Mouse (Mus musculus): Measurements from ENCODE around the gene Usp16.
A peak's percentile ranks its signal among the peaks of the same experiment; 100 is the strongest.

The Usp16 gene

DNA sequence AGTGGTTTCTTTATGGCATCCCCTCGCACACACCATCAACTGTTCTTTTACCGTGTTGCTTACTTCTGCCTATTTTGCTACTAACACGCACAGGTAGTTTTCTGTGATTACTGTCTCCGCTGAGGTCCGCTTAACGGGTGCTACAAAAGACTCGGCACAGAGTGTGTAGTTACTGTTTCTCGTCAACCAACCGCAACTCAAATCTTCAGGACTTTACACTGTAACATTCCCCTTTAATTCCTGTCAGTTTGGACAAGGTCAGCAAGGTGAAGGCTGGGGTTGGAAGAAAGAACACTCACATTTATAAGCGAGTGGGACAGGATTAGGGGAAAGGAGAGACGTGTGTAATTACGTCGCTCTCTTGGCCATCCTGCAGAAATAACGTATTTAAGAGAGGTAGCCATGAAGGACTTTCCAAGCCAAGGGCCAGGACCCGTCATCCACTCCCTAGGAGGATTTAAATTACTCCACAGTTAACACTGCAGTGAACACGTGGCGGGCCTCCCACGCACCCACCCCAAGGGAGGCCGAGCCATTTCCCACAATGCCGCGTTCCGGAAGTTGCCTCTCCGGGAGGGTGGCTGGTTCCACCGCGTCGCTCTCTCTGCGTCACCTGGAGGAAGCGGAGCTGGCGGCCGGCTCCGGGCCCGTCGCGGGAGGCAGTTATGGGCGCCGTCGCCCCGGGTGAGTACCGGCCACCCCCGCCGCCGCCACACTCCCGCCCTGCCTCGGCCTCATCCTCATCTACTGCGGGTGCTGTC is at the start of gene Usp16:
Gene Usp16 (plus strand): TSS at position 285 of the 761 bp plus-strand sequence.
- DNase-seq (ENCODE audit: low read depth, low spot score): peak; percentile 95

DNA sequence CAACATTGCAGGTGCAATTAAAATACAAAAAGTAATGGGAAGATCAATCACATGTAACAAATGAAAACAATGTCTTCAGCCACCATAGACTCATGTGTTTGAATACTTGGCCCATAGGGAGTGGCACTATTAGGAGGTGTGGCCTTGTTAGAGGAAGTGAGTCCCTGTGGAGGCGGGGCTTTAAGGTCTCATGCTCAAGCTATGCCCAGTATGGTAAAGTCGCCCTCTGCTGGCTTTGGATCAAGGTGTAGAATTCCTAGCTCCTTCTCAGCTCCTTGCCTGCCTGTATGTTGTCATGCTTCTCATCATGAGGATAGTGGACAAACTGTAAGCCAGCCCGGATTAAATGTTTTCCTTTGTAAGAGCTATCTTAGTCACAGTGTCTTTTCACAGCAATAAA is 49.5 kb upstream of the Usp16 start:
- peak; percentile 56 for DNase-seq (ENCODE audit: low read depth, low spot score)

DNA sequence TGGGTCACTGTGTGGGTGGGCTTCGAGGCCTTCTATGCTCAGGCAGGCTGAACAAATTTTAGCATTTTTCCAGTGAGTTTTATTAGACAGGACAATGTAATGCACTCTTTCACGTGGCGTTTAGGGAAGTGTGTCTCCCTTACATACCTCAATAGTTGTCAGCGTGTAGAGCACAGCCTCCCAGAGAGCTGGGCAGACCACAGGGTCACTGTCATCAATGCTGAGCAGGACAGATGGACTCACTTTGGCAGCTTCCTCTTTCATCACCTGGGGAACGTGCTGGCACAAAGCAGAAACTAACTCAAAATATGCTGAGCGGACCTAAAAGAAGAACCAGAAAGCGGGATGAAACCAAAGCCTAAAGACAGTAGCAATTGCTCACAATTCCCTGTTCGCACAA is 33.8 kb upstream of the Usp16 start:
- DNase-seq (ENCODE audit: low read depth, low spot score): no peak

DNA sequence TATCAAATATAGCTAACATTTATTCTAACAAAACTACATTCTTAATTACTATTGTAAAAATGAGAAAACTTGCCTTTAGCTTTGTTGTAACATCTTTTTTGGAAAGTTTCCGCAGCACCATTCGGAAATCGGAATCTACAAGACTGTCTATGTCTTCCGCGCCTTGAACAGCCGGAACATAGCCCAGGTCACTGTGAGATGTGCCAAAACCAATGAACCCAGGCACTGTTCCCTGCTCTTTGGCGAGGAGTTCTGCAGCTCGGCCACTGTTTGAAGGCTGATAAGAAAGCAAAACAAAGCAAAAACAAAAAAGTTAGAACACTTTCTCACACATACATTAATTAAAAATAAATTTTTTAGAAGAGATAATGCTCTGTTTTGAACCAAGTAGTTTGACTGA is 27.0 kb upstream of the Usp16 start:
- DNase-seq (ENCODE audit: low read depth, low spot score): no peak

DNA sequence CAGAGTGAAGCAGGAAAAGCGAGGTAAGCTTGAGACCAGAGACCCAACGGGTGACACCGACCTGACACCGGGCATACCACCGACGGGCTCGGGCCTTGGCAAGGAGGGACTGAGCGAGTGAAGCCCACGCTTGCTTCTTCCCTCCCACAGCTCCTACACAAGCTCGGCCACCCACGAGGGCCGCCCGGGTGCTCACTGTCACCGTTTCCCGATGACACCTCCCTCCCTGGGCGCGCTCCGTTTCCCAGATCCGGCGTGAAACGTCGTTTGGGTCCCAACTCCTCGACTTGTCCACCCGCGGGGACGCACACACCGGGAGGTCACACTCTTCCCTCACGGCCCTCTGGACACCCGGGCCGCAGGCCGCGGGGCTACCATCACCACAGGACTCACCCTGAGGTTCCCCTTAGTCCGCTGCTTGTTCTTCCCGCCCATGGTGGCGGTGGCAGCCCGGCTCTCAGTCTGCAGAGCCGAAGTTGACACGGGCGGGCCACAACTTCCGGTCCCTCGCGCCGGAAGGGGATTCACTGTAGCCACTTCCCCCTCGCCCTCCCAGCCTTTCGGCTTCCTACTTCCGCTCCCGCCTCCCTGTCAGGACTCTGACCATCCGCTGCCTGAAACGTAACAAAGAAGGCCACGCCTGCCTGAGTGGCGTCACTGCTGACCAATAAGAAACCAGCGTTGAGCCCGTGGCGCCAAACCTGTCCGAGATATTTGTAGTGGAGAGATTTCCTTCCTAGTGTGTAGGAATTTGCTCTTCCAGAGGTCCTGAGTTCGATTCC is 22.3 kb upstream of the Usp16 start, which contains the start of gene Ltn1:
Gene Ltn1 (minus strand): TSS at position 580 of the 782 bp plus-strand sequence.
- DNase-seq (ENCODE audit: low read depth, low spot score): peak; percentile 98

DNA sequence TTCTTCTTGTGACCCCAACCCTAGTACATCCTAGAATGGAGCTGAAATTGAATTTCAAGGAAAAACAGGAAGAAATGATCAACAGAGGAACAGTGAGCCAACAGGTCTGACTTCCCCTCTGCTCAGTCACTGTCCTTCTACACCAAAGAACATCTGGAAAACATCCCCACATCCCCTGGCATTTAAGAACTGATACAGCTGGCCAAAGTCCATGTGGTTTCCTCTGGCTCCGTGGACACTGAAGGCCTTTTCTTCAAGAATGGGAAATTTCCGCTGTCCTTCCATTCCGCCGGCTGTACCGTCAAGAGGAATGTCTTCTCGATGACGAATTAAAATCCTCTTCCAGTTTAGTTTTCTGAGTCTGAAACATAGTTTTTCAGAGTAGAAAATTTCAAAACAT is 20.2 kb upstream of the Usp16 start:
- no peak for DNase-seq (ENCODE audit: low read depth, low spot score)

DNA sequence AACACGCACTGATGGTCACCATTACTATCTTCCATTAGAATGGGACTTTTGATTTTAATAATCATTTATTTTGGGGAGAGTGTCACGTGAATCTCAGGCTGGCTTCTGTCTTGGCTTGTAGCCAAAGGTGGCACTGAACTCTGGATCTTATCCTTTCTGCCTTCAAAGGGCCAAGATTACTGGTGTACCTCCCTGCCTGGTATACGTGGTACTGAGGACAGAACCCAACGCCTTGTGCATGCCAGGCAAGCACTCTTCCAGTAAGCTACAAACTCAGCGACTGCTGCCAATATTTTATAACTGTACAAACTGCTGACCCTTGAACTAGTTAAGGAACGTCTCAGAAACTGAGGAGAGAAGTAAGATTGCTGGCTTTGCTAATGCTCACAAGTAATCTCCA is 19.6 kb upstream of the Usp16 start:
- DNase-seq (ENCODE audit: low read depth, low spot score): no peak

DNA sequence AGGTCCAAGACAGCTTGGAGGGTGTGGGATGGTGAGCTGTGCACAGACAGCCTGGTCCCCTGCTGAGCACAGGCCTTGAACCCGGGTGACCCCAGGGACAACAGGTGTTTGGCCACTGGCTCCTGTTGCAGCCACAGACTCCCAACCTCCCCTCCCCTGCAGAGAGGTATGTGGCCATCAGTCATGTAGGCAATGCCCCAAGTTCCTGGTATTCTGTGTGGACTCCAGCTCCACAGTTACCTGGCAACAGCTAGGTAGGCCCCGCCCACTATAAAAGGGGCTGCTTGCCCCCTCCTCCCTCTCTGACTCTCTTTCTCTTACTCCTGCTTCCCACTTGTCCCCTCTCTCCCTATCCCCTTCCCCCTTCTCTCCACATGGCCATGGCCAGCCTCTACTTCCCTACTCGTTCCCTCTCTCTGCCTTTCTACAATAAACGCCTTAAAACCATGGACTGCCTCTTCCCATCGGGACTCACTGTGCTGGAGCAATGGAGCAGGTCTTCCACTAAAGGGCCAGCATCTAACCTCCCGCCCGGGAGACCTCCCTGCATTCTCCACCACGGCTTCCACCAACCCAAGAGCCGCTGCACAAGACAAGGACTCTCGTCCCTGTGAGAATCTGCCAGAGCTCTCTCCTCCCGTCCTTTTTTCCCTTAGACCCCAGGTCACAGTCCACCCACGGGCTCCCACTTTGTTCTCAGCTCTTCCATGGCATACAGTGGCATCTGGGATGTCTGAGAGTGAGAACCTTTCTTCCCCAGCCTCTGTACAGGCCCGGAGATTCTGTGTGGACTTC is 18.9 kb upstream of the Usp16 start:
- DNase-seq (ENCODE audit: low read depth, low spot score): no peak

DNA sequence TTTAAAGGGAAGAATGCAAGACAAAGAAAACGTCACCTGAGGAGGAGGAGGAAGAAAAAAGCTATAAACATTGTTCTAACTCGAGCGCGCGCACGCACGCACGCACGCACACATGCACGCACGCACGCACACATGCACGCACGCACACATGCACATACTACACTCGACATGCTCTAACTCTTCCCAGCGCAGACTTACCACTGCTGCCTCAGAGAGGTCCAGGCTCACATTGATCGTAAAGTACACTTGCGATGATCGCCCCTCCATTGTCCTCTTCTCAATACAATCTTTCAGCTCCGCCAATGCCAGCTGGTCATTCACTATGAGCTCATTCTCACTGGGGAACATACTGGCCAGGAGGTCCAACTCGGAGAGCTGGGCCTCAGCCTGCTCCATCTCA is 17.4 kb upstream of the Usp16 start:
- no peak for DNase-seq (ENCODE audit: low read depth, low spot score)

DNA sequence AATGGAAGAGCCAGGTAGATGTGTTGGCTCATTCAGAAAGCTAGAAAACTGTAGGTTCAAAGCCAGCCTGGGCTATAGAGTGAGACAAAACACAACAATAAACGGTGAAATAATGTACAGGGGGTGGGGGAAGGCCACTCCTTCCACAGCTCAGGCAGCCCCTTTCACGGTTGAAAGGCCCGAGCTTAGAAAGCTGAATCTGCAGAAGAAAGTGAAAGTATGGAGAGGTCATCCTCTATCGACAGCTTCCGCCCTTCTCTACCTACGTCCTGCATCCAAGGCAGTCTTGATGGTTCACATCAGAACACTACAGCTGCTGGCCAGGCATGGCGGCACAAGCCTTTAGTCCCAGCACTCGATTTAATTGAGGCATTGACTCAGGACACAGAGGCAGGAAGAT is 15.8 kb upstream of the Usp16 start:
- no peak for DNase-seq (ENCODE audit: low read depth, low spot score)

DNA sequence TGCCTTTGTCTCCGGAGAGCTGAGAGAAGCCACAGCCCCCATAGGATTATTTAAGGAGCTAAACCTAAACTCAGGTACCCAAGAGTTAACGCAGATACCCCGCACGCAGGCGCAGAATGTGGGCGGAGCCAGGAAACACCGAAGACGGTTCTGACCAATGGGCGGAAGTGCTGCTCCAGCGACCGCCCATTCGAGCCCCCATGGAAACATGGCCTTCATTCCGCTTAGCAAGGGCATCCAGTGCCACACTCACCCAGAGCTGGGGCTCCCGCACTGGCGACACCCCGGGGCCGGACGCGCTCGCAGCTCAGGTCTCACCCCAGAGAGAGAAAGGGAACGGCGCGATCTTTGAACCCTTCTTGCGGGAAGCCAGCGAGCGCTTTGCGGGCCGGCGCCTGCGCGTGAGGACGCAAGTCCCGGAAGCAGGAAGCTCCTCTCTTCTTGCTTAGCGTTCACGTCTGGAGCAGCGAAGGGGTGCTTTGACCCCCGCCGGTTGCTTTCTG is 14.3 kb upstream of the Usp16 start, which contains the start of gene Rwdd2b:
Gene Rwdd2b (minus strand): TSS at position 390 of the 503 bp plus-strand sequence.
- DNase-seq (ENCODE audit: low read depth, low spot score): peak; percentile 97

DNA sequence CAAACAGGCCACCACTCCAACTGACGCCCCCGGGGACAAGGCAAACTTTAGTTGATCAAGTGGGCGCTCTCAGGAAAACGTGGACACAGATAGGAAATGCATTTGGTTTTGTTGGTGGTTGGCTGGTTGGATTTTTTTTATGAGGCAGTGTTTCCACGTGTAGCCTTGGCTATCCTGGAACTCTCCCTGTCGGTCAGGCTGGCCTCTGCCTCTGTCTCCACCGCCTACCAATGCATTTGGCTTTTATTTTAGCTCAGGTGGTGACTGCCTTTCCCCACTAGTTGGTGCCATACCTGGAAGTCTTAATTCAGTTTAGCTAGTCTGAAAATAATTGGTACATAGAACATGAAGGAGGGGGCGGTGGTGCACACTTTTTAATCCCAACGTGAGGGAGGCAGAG is 13.4 kb upstream of the Usp16 start:
- DNase-seq (ENCODE audit: low read depth, low spot score): peak; percentile 66

DNA sequence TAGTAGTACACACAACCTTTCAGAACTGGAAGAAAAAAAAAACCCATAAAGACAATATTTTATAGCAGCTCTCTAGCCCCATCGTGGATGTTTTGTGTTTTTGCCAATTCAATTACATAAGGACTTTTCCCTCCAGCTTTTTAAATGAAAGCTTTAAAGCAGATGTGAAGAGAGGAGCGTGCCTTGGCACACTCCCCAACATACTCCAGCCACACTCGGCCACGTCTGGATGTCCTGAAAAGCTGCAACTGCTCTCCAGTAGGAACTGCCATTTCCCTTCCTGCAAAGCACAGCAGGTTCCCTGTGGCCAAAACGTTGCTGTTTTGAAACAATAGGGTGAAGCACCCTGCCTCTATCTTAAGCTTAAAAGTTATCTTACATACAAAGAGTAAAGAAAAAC is 12.2 kb upstream of the Usp16 start:
- no peak for DNase-seq (ENCODE audit: low read depth, low spot score)

DNA sequence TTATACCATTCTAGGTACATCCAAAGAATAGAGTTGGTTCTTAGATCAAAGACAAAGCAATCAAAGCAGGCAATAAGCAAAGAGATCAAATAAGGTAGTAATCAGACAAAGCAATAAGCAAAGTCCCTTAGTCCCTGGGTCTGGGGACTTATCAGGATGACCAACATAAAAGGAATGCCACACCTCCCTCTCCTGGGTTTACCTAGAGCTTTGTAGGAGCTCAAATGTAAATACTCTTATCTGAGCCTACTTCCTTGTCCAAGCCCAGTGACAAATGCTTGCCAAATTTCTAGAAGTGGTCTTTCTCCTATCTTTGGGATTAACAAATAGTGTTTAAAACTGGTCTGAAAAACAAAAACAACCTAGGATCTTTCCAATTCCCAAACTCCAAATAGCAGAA is 11.3 kb upstream of the Usp16 start:
- no peak for DNase-seq (ENCODE audit: low read depth, low spot score)

DNA sequence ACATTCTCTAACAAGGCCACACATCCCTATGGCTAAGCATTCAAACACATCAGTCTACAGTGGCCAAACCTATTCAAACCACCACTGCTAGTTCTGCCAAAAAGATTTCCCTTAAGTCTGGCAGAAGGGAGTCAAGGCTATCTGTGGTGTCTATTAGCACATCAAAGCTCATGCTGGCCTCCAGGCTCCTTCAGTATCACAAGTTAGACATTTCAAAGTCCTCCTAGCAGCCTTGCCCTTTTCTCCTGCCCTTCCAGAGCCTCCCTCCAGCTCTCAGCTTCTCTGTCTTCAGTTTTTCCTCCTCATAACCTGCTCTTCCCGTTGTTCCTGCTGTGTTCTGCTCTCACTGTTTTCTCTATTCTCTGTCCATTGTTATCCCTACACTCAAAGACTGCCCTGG is 10.4 kb upstream of the Usp16 start:
- DNase-seq (ENCODE audit: low read depth, low spot score): no peak

DNA sequence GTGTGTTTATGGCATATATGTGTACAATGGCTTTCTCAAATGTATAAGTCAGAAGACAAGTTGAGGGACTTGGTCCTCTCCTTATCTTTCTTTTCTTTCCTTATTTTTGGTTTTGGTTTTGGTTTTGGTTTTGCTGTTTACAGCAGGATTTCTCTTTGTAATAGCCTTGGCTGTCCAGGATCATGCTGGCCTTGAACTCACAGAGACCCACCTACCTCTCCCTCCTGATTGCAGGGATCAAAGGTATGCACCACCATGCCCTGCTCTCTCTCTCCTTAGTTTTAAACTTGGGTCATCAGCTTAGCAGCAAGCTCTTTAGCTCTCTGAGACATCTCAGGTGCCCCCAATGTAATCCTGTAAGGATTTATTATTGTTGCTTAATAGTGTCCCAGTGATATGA is 9.4 kb upstream of the Usp16 start:
- DNase-seq (ENCODE audit: low read depth, low spot score): no peak

DNA sequence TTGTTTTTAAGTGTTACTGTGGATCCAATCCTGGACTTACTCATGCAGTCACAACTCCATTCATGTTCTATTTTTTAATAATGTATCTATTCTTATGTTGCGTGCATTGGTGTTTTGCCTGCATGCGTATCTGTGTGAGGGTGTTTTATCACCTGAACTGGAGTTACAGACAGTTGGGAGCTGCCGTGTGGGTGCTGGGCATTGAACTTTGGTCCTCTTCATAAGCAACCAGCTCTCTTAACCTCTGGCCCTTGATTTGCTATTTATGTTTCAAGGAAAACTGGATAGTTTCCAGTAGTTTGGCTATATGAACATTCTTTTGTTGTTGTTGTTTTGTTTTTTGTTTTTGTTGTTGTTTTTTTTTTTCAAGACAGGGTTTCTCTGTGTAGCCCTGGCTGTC is 9.0 kb upstream of the Usp16 start:
- no peak for DNase-seq (ENCODE audit: low read depth, low spot score)

DNA sequence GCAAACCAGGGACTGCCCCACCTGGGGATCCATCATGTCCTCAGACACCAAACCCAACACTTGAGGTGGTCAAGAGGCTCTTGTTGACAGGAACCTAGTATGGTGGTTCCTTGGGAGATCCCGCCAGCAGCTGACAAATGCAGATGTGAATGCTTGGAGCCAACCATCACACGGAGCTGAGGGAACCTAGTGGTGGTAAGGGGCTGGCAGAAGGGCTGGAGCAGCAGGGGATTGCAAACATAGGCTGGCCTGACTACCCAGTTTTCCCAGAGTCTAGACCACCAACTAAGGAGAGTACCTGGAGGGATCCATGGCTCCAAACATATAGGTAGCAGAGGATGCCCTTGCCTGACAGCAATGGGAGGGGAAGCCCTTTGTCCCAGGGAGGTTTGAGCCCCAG is 1.3 kb upstream of the Usp16 start:
- no peak for DNase-seq (ENCODE audit: low read depth, low spot score)

DNA sequence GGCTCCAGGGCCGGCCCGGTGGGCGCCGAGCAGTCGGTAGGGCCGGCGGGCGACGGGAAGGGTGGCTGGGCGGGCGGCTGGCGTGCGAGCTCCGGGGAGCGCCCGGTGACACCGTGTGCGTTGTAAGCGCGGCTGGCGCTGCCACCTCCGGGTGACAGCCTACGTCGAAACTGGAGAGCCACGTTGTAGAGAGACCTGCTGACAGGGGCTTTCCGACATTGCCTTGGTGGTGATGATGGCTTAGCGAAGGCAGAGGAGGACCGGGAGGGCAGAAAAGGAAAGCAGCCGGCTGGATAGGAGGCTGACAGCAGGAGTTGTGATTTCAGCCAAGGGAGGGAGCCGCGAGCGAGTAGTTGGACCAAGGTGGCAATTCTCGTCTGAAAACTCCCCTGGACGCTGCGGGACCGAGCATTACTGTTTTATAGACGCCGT is 693 bp downstream of the Usp16 start:
- DNase-seq (ENCODE audit: low read depth, low spot score): peak; percentile 78

DNA sequence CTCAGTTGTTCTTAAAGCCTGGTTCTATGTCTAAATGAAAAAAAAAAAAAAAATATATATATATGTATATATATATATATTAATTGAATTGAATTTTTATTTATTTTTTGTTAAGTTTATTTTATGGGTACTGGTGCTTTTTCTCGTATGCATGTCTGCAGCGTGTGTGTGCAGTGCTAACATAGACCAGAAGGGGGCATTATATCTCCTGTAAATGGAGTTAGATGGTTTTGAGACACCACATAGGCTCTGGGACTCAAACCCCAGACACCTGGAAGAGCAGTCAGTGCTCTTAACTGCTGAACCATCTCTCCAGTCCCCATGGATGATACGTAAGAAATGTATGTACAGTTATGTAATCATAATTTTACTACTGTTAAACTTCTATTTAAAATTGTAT is 4.2 kb downstream of the Usp16 start:
- DNase-seq (ENCODE audit: low read depth, low spot score): peak; percentile 42

DNA sequence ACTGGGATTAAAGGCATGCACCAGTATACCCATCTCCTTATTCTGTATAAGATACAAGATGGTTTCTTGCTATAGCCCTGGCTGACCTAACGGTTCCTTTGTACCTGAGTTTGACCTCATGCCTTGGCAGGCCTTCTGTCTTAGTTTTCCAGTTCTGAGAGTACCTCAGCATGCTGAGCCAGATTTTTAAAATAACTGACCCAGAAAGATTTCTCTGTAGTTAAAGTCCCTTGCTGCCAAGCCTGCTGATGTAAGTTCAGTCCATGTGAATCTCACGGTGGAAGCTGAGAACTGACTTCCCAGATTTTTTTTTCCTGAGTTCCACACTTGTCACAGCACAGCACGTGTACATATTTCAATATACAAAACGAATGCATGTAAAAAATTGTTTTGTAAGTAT is 16.1 kb downstream of the Usp16 start:
- DNase-seq (ENCODE audit: low read depth, low spot score): no peak

DNA sequence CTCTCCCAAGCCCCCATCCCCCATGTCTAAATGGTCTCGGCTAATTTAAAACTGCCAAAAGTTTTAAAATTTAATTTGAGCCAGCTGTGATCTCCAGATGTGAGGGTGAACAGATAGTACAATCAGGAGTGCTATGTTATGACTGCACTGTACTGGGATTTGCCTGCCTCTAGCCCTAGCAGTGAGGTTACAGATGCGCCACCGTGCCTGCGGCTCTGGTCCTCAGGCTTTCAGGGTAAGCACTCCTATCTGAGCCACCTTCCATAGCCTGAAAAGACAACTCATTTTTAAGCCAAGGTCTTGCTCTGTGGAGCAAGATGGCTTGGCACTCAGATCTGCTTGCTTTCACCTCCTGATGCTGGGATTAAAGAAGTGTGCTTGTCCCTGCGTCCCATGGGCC is 29.9 kb downstream of the Usp16 start:
- DNase-seq (ENCODE audit: low read depth, low spot score): no peak
